Mouse (Mus musculus): ENCODE results near the gene Nol12.

- TF ChIP-seq CTCF (IDR thresholded peaks at IDR 0.05; ENCODE audit: low read depth, low read length) (no peak), POLR2A (IDR thresholded peaks at IDR 0.05; ENCODE audit: insufficient read depth, low read length) (no peak)
These were observed 25.8 kb upstream of the Nol12 start for GRCm38 (mm10) chr15:78908982-78909381.
